ENCODE assay signal across 8 mouse cellular contexts in genomic region chr10:17332025-17332767, GRCm38 (mm10).
DNase-seq lines count a peak whose midpoint lies in the region; ATAC-seq lines count a peak whose summit lies in the region.

No protein-coding gene starts in this region.

- no peak for DNase-seq in heart, embryonic 10.5 days (ENCODE audit: low spot score)
- no peak for DNase-seq in heart, adult 9 months (ENCODE audit: low spot score in 2 of 2)
- DNase-seq in cerebellum, adult 11 months, result peak; percentile 15
- peak; percentile 71 for DNase-seq in forebrain, embryonic 14.5 days (ENCODE audit: low spot score)
- no peak for DNase-seq in spleen, postnatal 14 days (ENCODE audit: low spot score in 2 of 2)
- DNase-seq in urinary bladder, postnatal 14 days (ENCODE audit: low spot score), result no peak

- H3K27ac ChIP-seq in heart, embryonic 10.5 days, result peak overlapping the region; percentile 86
- H3K27ac ChIP-seq in forebrain, embryonic 14.5 days (ENCODE audit: low read depth, low read length), result peak overlapping the region; percentile 84
- no peak overlapping the region for H3K27ac ChIP-seq in limb, embryonic 12.5 days
- H3K27ac ChIP-seq in stomach, embryonic 14.5 days (ENCODE audit: low read length), result no peak overlapping the region

- WGBS in heart, embryonic 10.5 days, result 57% methylated on average over 6 of the region's 6 CpGs
- WGBS in forebrain, embryonic 14.5 days, result 8% methylated on average over 6 of the region's 6 CpGs
- 15% methylated on average over 6 of the region's 6 CpGs for WGBS in limb, embryonic 12.5 days
- 45% methylated on average over 6 of the region's 6 CpGs for WGBS in stomach, embryonic 14.5 days

- peak overlapping the region; percentile 50 for H3K4me2 ChIP-seq in forebrain, embryonic 14.5 days (ENCODE audit: low read length)
- H3K4me2 ChIP-seq in limb, embryonic 12.5 days, result peak overlapping the region; percentile 58
- peak overlapping the region; percentile 51 for H3K4me2 ChIP-seq in stomach, embryonic 14.5 days (replicated peaks; ENCODE audit: low read depth, low read length)

- no peaks in the 10 kb centered on the region for H3K36me3 ChIP-seq in heart, embryonic 10.5 days
- no peaks in the 10 kb centered on the region for H3K36me3 ChIP-seq in forebrain, embryonic 14.5 days (ENCODE audit: control insufficient read depth, insufficient read depth, low read length)
- no peaks in the 10 kb centered on the region for H3K36me3 ChIP-seq in limb, embryonic 12.5 days
- no peaks in the 10 kb centered on the region for H3K36me3 ChIP-seq in stomach, embryonic 14.5 days (ENCODE audit: control insufficient read depth, insufficient read depth, low read length)

- H3K9ac ChIP-seq in forebrain, embryonic 14.5 days (ENCODE audit: low read length), result peak overlapping the region; percentile 51
- no peak overlapping the region for H3K9ac ChIP-seq in limb, embryonic 12.5 days (replicated peaks)
- no peak overlapping the region for H3K9ac ChIP-seq in stomach, embryonic 14.5 days (replicated peaks; ENCODE audit: low read depth, low read length)

- H3K27me3 ChIP-seq in heart, embryonic 10.5 days (ENCODE audit: insufficient read depth, poor library complexity, severe bottlenecking), result no peaks in the 10 kb centered on the region
- H3K27me3 ChIP-seq in forebrain, embryonic 14.5 days (replicated peaks; ENCODE audit: control insufficient read depth, insufficient read depth, low read length), result no peaks in the 10 kb centered on the region
- no peaks in the 10 kb centered on the region for H3K27me3 ChIP-seq in limb, embryonic 12.5 days
- no peaks in the 10 kb centered on the region for H3K27me3 ChIP-seq in stomach, embryonic 14.5 days (ENCODE audit: control insufficient read depth, insufficient read depth, low read length)

- peak overlapping the region; percentile 56; the same call in 1 of the 2 replicates for H3K4me3 ChIP-seq in heart, embryonic 10.5 days
- H3K4me3 ChIP-seq in forebrain, embryonic 14.5 days (ENCODE audit: low read depth, low read length), result peak overlapping the region; percentile 21; the same call in 1 of the 2 replicates
- peak overlapping the region; percentile 32 for H3K4me3 ChIP-seq in limb, embryonic 12.5 days (replicated peaks)
- H3K4me3 ChIP-seq in stomach, embryonic 14.5 days (ENCODE audit: low read depth, low read length), result 0 out of 2 replicates have a peak overlapping the region, but pooled peaks have one; percentile 21

- H3K4me1 ChIP-seq in heart, embryonic 10.5 days, result peaks cover 38% of the 10 kb centered on the region
- peaks cover 15% of the 10 kb centered on the region for H3K4me1 ChIP-seq in forebrain, embryonic 14.5 days (ENCODE audit: control insufficient read depth, insufficient read depth, low read length)
- peaks cover 34% of the 10 kb centered on the region for H3K4me1 ChIP-seq in limb, embryonic 12.5 days (replicated peaks)
- H3K4me1 ChIP-seq in stomach, embryonic 14.5 days (ENCODE audit: control insufficient read depth, insufficient read depth, low read length), result peaks cover 9% of the 10 kb centered on the region; the same call in 1 of the 2 replicates

- ATAC-seq in forebrain, embryonic 14.5 days, result peak; percentile 33; the same call in 1 of the 2 replicates
- ATAC-seq in limb, embryonic 12.5 days (ENCODE audit: insufficient number of reproducible peaks, insufficient read depth, low FRiP score, low TSS enrichment, low read depth), result no peak
- ATAC-seq in stomach, embryonic 14.5 days (ENCODE audit: insufficient number of reproducible peaks, insufficient read depth, low FRiP score, low read depth), result no peak

- no peaks in the 10 kb centered on the region for H3K9me3 ChIP-seq in heart, embryonic 10.5 days
- H3K9me3 ChIP-seq in forebrain, embryonic 14.5 days (replicated peaks; ENCODE audit: control insufficient read depth, low read length), result no peaks in the 10 kb centered on the region
- no peaks in the 10 kb centered on the region for H3K9me3 ChIP-seq in limb, embryonic 12.5 days
- H3K9me3 ChIP-seq in stomach, embryonic 14.5 days (ENCODE audit: control insufficient read depth, low read depth, low read length), result no peaks in the 10 kb centered on the region

Comparison
In these comparisons a context has a peak if more than half of its experiments do, and no peak if none do; other contexts are left out.
1. DNase-seq: peak in cerebellum, adult 11 months (single experiment) and forebrain, embryonic 14.5 days (single experiment); none in heart, embryonic 10.5 days (single experiment), heart, adult 9 months (0 of 2), spleen, postnatal 14 days (0 of 2) and urinary bladder, postnatal 14 days (single experiment).
2. H3K27ac ChIP-seq: peak in heart, embryonic 10.5 days (single experiment) and forebrain, embryonic 14.5 days (single experiment); none in limb, embryonic 12.5 days (single experiment) and stomach, embryonic 14.5 days (single experiment).
3. Peak in every context shown above with its lines, with median percentiles within 50 percentile points of each other: H3K4me3 ChIP-seq and H3K4me2 ChIP-seq.